Mouse (Mus musculus) adrenal gland, adult 8-10 months (tissue): ENCODE measurements around the gene Mrps27. TPM values are rescaled to one million over a fixed set of nuclear protein-coding genes. Genes with fewer than 3 reads are reported as not detected.

ENCODE experiments used
- DNase-seq: peaks from one replicate; pipeline ENCODE4 v3.0.0; 2022
- total RNA-seq, 4 experiments: library from RNA; stranded (reverse); gene quantifications; 2 replicates each; pipeline ENCODE4 v1.2.4; 2022

Gene Mrps27
- total RNA-seq, 4 experiments from 2014 or later = 46.5 to 49.1 (median 47.6) TPM

- peak; percentile 97 for DNase-seq
Observed at GRCm38 (mm10) chr13:99352758-99353489, 8.3 kb downstream of the Mrps27 start.

- no peak for DNase-seq
Observed at GRCm38 (mm10) chr13:99353490-99353851, 8.9 kb downstream of the Mrps27 start.

GRCm38 (mm10) chr13:99355072-99355471, 10.5 kb downstream of the Mrps27 start:
- no peak for DNase-seq

- no peak for DNase-seq
Observed at GRCm38 (mm10) chr13:99355861-99356260, 11.3 kb downstream of the Mrps27 start.

- DNase-seq = no peak
Observed at GRCm38 (mm10) chr13:99356428-99357265, 12.1 kb downstream of the Mrps27 start.

- no peak for DNase-seq
Observed at GRCm38 (mm10) chr13:99358921-99359320, 14.3 kb downstream of the Mrps27 start.

- DNase-seq = no peak
Observed at GRCm38 (mm10) chr13:99363866-99364265, 19.3 kb downstream of the Mrps27 start.

GRCm38 (mm10) chr13:99366422-99367175, 22.0 kb downstream of the Mrps27 start:
- no peak for DNase-seq

GRCm38 (mm10) chr13:99367554-99368174, 23.1 kb downstream of the Mrps27 start:
- DNase-seq = no peak

- DNase-seq = no peak
Observed at GRCm38 (mm10) chr13:99369103-99369502, 24.5 kb downstream of the Mrps27 start.

- no peak for DNase-seq
Observed at GRCm38 (mm10) chr13:99371285-99371684, 26.7 kb downstream of the Mrps27 start.

- DNase-seq = no peak
Observed at GRCm38 (mm10) chr13:99373684-99374083, 29.1 kb downstream of the Mrps27 start.

- DNase-seq = no peak
Observed at GRCm38 (mm10) chr13:99374191-99374590, 29.6 kb downstream of the Mrps27 start.

- DNase-seq = peak; percentile 62
Observed at GRCm38 (mm10) chr13:99375550-99375949, 31.0 kb downstream of the Mrps27 start.

GRCm38 (mm10) chr13:99377055-99377454, 32.5 kb downstream of the Mrps27 start:
- no peak for DNase-seq

GRCm38 (mm10) chr13:99378223-99378622, 33.6 kb downstream of the Mrps27 start:
- DNase-seq = no peak

- DNase-seq = no peak
Observed at GRCm38 (mm10) chr13:99382373-99382772, 37.8 kb downstream of the Mrps27 start.

GRCm38 (mm10) chr13:99384555-99385203, 40.1 kb downstream of the Mrps27 start:
- DNase-seq = no peak

GRCm38 (mm10) chr13:99385911-99386310, 41.3 kb downstream of the Mrps27 start:
- no peak for DNase-seq

GRCm38 (mm10) chr13:99386341-99386740, 41.8 kb downstream of the Mrps27 start:
- DNase-seq = no peak

- DNase-seq = no peak
Observed at GRCm38 (mm10) chr13:99387901-99388811, 43.6 kb downstream of the Mrps27 start.
